Comparison of ENCODE assay signal across 15 mouse cellular contexts in the genomic region with DNA sequence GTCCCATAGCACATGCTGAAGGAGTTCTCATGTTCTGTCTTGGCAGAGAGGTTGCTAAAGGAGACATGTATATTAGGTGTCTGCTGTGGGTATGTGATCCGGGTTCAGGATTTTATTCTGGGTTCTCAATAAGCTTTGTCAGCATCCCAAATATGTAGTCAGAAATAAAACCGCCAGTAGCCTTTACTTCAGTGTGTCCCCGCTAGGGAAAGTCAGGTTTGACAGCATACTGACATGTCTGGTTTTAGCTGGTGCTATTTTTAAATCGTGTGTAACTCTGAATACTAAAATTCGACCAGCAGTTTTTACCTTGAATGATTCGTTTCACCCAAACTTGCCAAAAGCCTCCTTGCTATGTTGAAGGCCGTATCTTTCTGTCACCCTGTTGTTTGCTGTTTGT.
"Had no signal": no experiment of that assay in that cellular context is flagged by ENCODE, and none has a peak within 500 bp of the region (broad histone marks: within the 10 kb centered on the region; RNA-seq: fewer than 3 reads in every experiment).

No protein-coding gene starts in this region.

- H3K27ac ChIP-seq: limb, embryonic 15.5 days; liver, embryonic 12.5 days; midbrain, embryonic 10.5 days; neural tube, embryonic 15.5 days; stomach, postnatal 0 days had no signal

- H3K27me3 ChIP-seq: limb, embryonic 15.5 days; liver, embryonic 12.5 days; neural tube, embryonic 15.5 days had no signal

- H3K9ac ChIP-seq: limb, embryonic 15.5 days; liver, embryonic 12.5 days; lung, embryonic 14.5 days; neural tube, embryonic 15.5 days had no signal

- H3K4me2 ChIP-seq: limb, embryonic 15.5 days; liver, embryonic 12.5 days; lung, embryonic 14.5 days; neural tube, embryonic 15.5 days had no signal

- H3K9me3 ChIP-seq: limb, embryonic 15.5 days; liver, embryonic 12.5 days; midbrain, embryonic 10.5 days; neural tube, embryonic 15.5 days had no signal

- H3K4me1 ChIP-seq: liver, embryonic 12.5 days had no signal

- DNase-seq: kidney, postnatal 14 days; left cerebral cortex, postnatal 4 days; lung, embryonic 14.5 days; lung, postnatal 10 days; lung, postnatal 4 days; midbrain, embryonic 14.5 days; right cerebral cortex, adult 18-20 months; right cerebral cortex, postnatal 25 days; thymus, postnatal 4 days had no signal

- ATAC-seq: liver, embryonic 12.5 days had no signal

- H3K4me3 ChIP-seq: limb, embryonic 15.5 days; liver, embryonic 12.5 days; midbrain, embryonic 10.5 days; myocyte; neural tube, embryonic 15.5 days had no signal
